Mouse (Mus musculus) hindbrain, embryonic 11.5 days (tissue): ENCODE measurements around the gene Leprot. TPM values are rescaled to one million over a fixed set of nuclear protein-coding genes. Genes with fewer than 3 reads are reported as not detected.

Experiments used
- ATAC-seq: fragments of 200-750 bp; cut with Nextera tagmentation; 2 replicates; pipeline ENCODE4 v1.8.0; 2017; ENCODE audit warnings: mild to moderate bottlenecking, moderate TSS enrichment, moderate library complexity; ENCODE audit not compliant: low FRiP score
- DNase-seq: peaks from one replicate; pipeline ENCODE4 v3.0.0-alpha.2; 2015; ENCODE audit warnings: low spot score
- H3K27ac ChIP-seq: fragments of 300-500 bp; sonication (generic); 2 replicates; pipeline ENCODE4 v1.5.1; 2014; ENCODE audit warnings: mild to moderate bottlenecking, low read depth, low read length
- H3K27me3 ChIP-seq: fragments of 300-500 bp; sonication (generic); 2 replicates; pipeline ENCODE4 v1.6.1; 2014; ENCODE audit warnings: mild to moderate bottlenecking, low read length, moderate library complexity, mixed read lengths; ENCODE audit not compliant: control insufficient read depth, insufficient read depth
- H3K36me3 ChIP-seq: fragments of 300-500 bp; sonication (generic); 2 replicates; pipeline ENCODE4 v1.6.1; 2014; ENCODE audit warnings: mild to moderate bottlenecking, low read length, moderate library complexity, mixed read lengths; ENCODE audit not compliant: control insufficient read depth, insufficient read depth
- H3K4me1 ChIP-seq: fragments of 300-500 bp; sonication (generic); replicated peaks from 2 replicates; pipeline ENCODE4 v1.6.1; 2014; ENCODE audit warnings: low read length, mixed read lengths; ENCODE audit not compliant: control insufficient read depth, insufficient read depth
- H3K4me2 ChIP-seq: fragments of 300-500 bp; sonication (generic); replicated peaks from 2 replicates; pipeline ENCODE4 v1.6.1; 2014; ENCODE audit warnings: mild to moderate bottlenecking, low read depth, low read length
- H3K4me3 ChIP-seq: fragments of 300-500 bp; sonication (generic); 2 replicates; pipeline ENCODE4 v1.5.1; 2014; ENCODE audit warnings: low read depth, low read length
- H3K9ac ChIP-seq: fragments of 300-500 bp; sonication (generic); 2 replicates; pipeline ENCODE4 v1.6.1; 2014; ENCODE audit warnings: low read depth, low read length
- H3K9me3 ChIP-seq: fragments of 300-500 bp; sonication (generic); 2 replicates; pipeline ENCODE4 v1.6.1; 2016; ENCODE audit warnings: low read length; ENCODE audit not compliant: control insufficient read depth
- WGBS: fragments of 180-500 bp; shearing (Covaris S2); extraction: QIAGEN DNeasy Blood & Tissue Kit; methylation state at CpG from one replicate; pipeline ENCODE4 v1.1.7; 2014; 5-methylcytosine and 5-hydroxymethylcytosine counted together
- polyA plus RNA-seq: library from polyadenylated mRNA; unstranded; fragments of >200 nt; fragmentation: Nextera tagmentation; extraction: Ambion mirVana; gene quantifications from 2 replicates; pipeline ENCODE4 v1.2.1, GENCODE M21; 2014

Gene Leprot
- polyA plus RNA-seq, 1 experiment from 2014 or later = 78.1 TPM

- H3K4me2 ChIP-seq = no peak overlapping the region
- no peak overlapping the region for H3K27ac ChIP-seq
- H3K9ac ChIP-seq = no peak overlapping the region
- H3K27me3 ChIP-seq = no peaks in the 10 kb centered on the region
- H3K9me3 ChIP-seq = no peaks in the 10 kb centered on the region
- DNase-seq (no peak), ATAC-seq (no peak)
- no peaks in the 10 kb centered on the region for H3K4me1 ChIP-seq
- no peak overlapping the region for H3K4me3 ChIP-seq
- 84% methylated on average over 4 of the region's 4 CpGs for WGBS
- H3K36me3 ChIP-seq = no peaks in the 10 kb centered on the region
Observed at GRCm38 (mm10) chr4:101654788-101655414, 7.4 kb downstream of the Leprot start.

GRCm38 (mm10) chr4:101655415-101655790 is 7.9 kb downstream of the Leprot start:
- Histone ChIP-seq H3K27me3 (no peaks in the 10 kb centered on the region), H3K9me3 (no peaks in the 10 kb centered on the region), H3K4me2 (no peak overlapping the region), H3K4me3 (no peak overlapping the region), H3K36me3 (no peaks in the 10 kb centered on the region), H3K9ac (no peak overlapping the region), H3K4me1 (no peaks in the 10 kb centered on the region), H3K27ac (no peak overlapping the region)
- ATAC-seq (no peak), DNase-seq (no peak)
- WGBS = 93% methylated on average over 7 of the region's 7 CpGs

- 77% methylated on average over 15 of the region's 15 CpGs for WGBS
- Histone ChIP-seq H3K4me1 (no peaks in the 10 kb centered on the region), H3K9me3 (no peaks in the 10 kb centered on the region), H3K27me3 (no peaks in the 10 kb centered on the region), H3K4me2 (no peak overlapping the region), H3K36me3 (no peaks in the 10 kb centered on the region), H3K4me3 (no peak overlapping the region), H3K27ac (no peak overlapping the region), H3K9ac (no peak overlapping the region)
- DNase-seq = no peak
- ATAC-seq = no peak
Observed at GRCm38 (mm10) chr4:101656056-101656455, 8.5 kb downstream of the Leprot start.

DNA sequence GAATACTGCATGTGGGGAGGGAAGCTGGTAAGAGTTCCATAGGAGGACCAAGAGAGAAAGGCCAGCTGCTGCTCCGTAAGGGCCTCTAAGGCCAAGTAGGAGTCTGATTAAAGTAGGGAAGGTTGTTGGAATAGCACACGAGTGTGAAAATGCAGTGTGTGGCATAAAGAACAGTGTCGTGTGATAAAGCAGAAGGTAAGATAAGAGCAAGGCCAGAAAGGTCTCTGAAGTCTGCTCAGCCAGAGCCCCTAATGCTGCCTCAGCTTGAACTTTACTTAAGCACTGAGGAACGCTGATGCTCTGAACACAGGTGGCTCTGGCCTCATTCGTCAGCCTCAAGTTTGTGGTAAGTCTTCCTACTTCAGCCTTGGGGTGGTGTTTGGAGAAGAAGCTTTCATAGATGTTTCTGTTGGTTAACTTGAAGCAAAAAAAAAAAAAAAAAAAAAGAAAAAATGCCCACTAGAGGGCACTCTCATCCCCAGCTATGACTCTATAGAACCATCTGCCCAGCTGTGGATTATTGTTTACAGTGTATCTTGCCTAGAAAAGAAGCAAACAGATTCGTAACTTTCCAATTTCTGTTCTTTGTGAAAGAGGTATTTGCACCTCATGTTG is 9.5 kb downstream of the Leprot start:
- Histone ChIP-seq H3K36me3 (no peaks in the 10 kb centered on the region), H3K4me3 (no peak overlapping the region), H3K4me2 (no peak overlapping the region), H3K4me1 (no peaks in the 10 kb centered on the region), H3K27me3 (no peaks in the 10 kb centered on the region), H3K27ac (no peak overlapping the region), H3K9me3 (no peaks in the 10 kb centered on the region), H3K9ac (no peak overlapping the region)
- WGBS = 63% methylated on average over 6 of the region's 6 CpGs
- ATAC-seq = no peak
- peak; percentile 46 for DNase-seq

- H3K4me2 ChIP-seq = no peak overlapping the region
- no peaks in the 10 kb centered on the region for H3K9me3 ChIP-seq
- no peaks in the 10 kb centered on the region for H3K36me3 ChIP-seq
- H3K27ac ChIP-seq = no peak overlapping the region
- no peaks in the 10 kb centered on the region for H3K4me1 ChIP-seq
- no peaks in the 10 kb centered on the region for H3K27me3 ChIP-seq
- 70% methylated on average over 9 of the region's 9 CpGs for WGBS
- no peak for ATAC-seq
- H3K4me3 ChIP-seq = no peak overlapping the region
- peak; percentile 72 for DNase-seq
- H3K9ac ChIP-seq = no peak overlapping the region
Observed at GRCm38 (mm10) chr4:101664160-101664750, 16.7 kb downstream of the Leprot start.

DNA sequence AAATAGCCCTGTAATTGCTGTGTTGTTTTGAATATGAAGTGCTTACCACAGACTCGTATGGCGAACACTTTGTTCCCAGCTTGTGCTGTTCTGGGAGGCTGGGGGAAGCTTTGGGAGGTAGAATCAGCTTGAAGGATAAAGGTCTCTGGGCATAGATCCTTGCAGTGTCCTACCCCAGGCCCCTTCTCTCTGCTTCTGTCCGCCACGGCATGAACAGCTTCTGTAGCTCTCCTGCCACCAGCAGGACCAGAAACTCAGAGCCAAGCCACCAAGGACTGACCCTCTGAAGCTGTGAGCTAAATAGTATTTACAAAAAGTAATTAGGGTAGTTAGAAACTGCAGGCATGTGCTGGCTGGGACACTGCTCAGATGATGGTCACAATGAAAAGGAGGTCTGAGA is 17.2 kb downstream of the Leprot start:
- no peak overlapping the region for H3K4me3 ChIP-seq
- H3K36me3 ChIP-seq = no peaks in the 10 kb centered on the region
- no peak overlapping the region for H3K4me2 ChIP-seq
- H3K9me3 ChIP-seq = no peaks in the 10 kb centered on the region
- no peaks in the 10 kb centered on the region for H3K4me1 ChIP-seq
- no peak overlapping the region for H3K27ac ChIP-seq
- no peak for ATAC-seq
- H3K9ac ChIP-seq = no peak overlapping the region
- H3K27me3 ChIP-seq = no peaks in the 10 kb centered on the region
- 94% methylated on average over 4 of the region's 4 CpGs for WGBS
- DNase-seq = no peak

- Histone ChIP-seq H3K4me1 (no peaks in the 10 kb centered on the region), H3K4me3 (no peak overlapping the region), H3K36me3 (no peaks in the 10 kb centered on the region), H3K9ac (no peak overlapping the region), H3K27ac (no peak overlapping the region), H3K9me3 (no peaks in the 10 kb centered on the region), H3K4me2 (no peak overlapping the region), H3K27me3 (no peaks in the 10 kb centered on the region)
- ATAC-seq (no peak), DNase-seq (no peak)
- WGBS = 80% methylated on average over 5 of the region's 5 CpGs
Observed at GRCm38 (mm10) chr4:101669161-101669560, 21.6 kb downstream of the Leprot start.

DNA sequence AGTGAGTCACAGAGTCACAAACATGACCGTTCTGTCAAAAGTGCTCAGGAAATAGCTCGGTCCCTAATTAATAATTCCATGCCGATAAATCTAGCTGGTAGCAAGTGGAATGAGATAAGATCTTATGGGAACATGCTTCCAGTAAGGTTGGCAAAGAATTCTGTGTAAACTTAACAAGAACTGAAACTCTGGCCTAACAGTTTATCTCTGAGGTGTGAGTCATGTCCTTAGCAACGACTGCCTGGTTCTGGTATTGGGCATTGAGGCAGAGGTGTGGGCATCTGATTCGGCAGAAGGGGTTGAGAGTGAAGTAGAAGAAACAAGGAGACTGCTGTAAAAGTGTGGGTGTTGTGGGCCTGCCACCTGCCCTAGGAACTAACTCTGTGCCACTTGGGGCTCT is 22.3 kb downstream of the Leprot start:
- Histone ChIP-seq H3K9me3 (no peaks in the 10 kb centered on the region), H3K27me3 (no peaks in the 10 kb centered on the region), H3K4me2 (no peak overlapping the region), H3K9ac (no peak overlapping the region), H3K4me3 (no peak overlapping the region), H3K36me3 (no peaks in the 10 kb centered on the region), H3K27ac (no peak overlapping the region), H3K4me1 (no peaks in the 10 kb centered on the region)
- no peak for ATAC-seq
- 90% methylated on average over 5 of the region's 5 CpGs for WGBS
- no peak for DNase-seq

DNA sequence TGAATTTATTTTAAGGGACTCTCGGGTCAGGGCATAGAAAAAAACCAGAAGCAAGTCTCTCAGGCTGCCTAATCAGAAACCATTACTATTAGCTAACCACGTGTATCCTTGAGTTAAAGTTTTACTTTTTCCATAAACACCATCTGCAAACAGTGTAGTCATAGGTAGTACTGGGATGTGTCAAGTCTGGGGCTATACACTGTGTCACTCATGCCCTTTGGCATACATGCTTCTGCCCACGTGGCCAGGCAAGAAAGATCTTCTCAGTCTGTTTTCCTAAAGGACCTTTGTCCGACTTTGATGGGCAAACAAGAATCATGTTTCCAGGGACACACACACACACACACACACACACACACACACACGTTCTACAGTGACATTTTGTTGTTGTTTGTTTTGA is 27.3 kb downstream of the Leprot start:
- Histone ChIP-seq H3K9me3 (no peaks in the 10 kb centered on the region), H3K36me3 (no peaks in the 10 kb centered on the region), H3K4me3 (no peak overlapping the region), H3K4me2 (no peak overlapping the region), H3K4me1 (no peaks in the 10 kb centered on the region), H3K27ac (no peak overlapping the region), H3K9ac (no peak overlapping the region), H3K27me3 (no peaks in the 10 kb centered on the region)
- DNase-seq (no peak), ATAC-seq (no peak)
- 73% methylated on average over 5 of the region's 5 CpGs for WGBS
